Mouse (Mus musculus) myocyte (in vitro differentiated cells): ENCODE data around the gene Zdhhc25. TPM values are rescaled to one million over a fixed set of nuclear protein-coding genes. Genes with fewer than 3 reads are reported as not detected.

Source experiments
- H3K27me3 ChIP-seq: one replicate; pipeline ENCODE4 v1.6.1; 2011; ENCODE audit not compliant: control insufficient read depth, insufficient read depth, insufficient read length
- H3K36me3 ChIP-seq: one replicate; pipeline ENCODE4 v1.6.1; 2011; ENCODE audit not compliant: control insufficient read depth, insufficient read depth
- H3K4me2 ChIP-seq: one replicate; pipeline ENCODE4 v1.6.1; 2011; ENCODE audit warnings: low read depth, control low read depth
- H3K4me3 ChIP-seq: one replicate; pipeline ENCODE4 v1.5.1; 2011; ENCODE audit warnings: mild to moderate bottlenecking, control low read depth, moderate library complexity
- H3K79me2 ChIP-seq: one replicate; pipeline ENCODE4 v1.6.1; 2011; ENCODE audit not compliant: control insufficient read depth, insufficient read depth
- H3ac ChIP-seq: one replicate; pipeline ENCODE4 v1.6.1; 2011; ENCODE audit not compliant: control insufficient read depth, insufficient read length
- CEBPB ChIP-seq: IDR thresholded peaks from 2 replicates; pipeline ENCODE4 v1.6.1; 2011; ENCODE audit warnings: mild to moderate bottlenecking, moderate library complexity; ENCODE audit not compliant: poor library complexity, insufficient read depth, severe bottlenecking
- E2F4 ChIP-seq: IDR thresholded peaks from one replicate; pipeline ENCODE4 v1.6.1; 2011; ENCODE audit warnings: mild to moderate bottlenecking, control low read depth, moderate library complexity; ENCODE audit not compliant: insufficient read depth
- MAX ChIP-seq: IDR thresholded peaks from one replicate; pipeline ENCODE4 v1.6.1; 2011; ENCODE audit warnings: low read depth, mild to moderate bottlenecking, control low read depth
- MYOD1 ChIP-seq, 3 experiments: IDR thresholded peaks; one replicate each; pipeline ENCODE4 v1.6.1; 2011; ENCODE audit warnings: control low read depth in 2 of 3, low read depth in 2 of 3, mild to moderate bottlenecking in 2 of 3, moderate library complexity in 1 of 3; ENCODE audit not compliant: insufficient read length in 2 of 3, control insufficient read depth in 1 of 3
- MYOG ChIP-seq, 3 experiments: IDR thresholded peaks; one replicate each; pipeline ENCODE4 v1.6.1; 2011; ENCODE audit warnings: control low read depth in 2 of 3, low read depth in 2 of 3, mild to moderate bottlenecking in 2 of 3; ENCODE audit not compliant: insufficient read length in 2 of 3, control insufficient read depth in 1 of 3, insufficient read depth in 1 of 3
- POLR2A ChIP-seq: IDR thresholded peaks from one replicate; pipeline ENCODE4 v1.6.1; 2011; ENCODE audit warnings: low read depth, mild to moderate bottlenecking, control low read depth, moderate library complexity; ENCODE audit not compliant: insufficient read length
- POLR2AphosphoS2 ChIP-seq: IDR thresholded peaks from one replicate; pipeline ENCODE4 v1.6.1; 2011; ENCODE audit warnings: low read depth, control low read depth; ENCODE audit not compliant: insufficient read length
- REST ChIP-seq: IDR thresholded peaks from one replicate; pipeline ENCODE4 v1.6.1; 2011; ENCODE audit warnings: mild to moderate bottlenecking, control low read depth, moderate library complexity; ENCODE audit not compliant: insufficient read depth, insufficient read length
- SRF ChIP-seq: IDR thresholded peaks from one replicate; pipeline ENCODE4 v1.6.1; 2011; ENCODE audit warnings: low read depth; ENCODE audit not compliant: control insufficient read depth, insufficient read length
- TCF12 ChIP-seq: IDR thresholded peaks from one replicate; pipeline ENCODE4 v1.6.1; 2011; ENCODE audit warnings: mild to moderate bottlenecking, control low read depth; ENCODE audit not compliant: poor library complexity, insufficient read depth, severe bottlenecking
- TCF3 ChIP-seq: IDR thresholded peaks from one replicate; pipeline ENCODE4 v1.6.1; 2011; ENCODE audit warnings: low read depth, control low read depth; ENCODE audit not compliant: insufficient read length
- USF1 ChIP-seq: IDR thresholded peaks from one replicate; pipeline ENCODE4 v1.6.1; 2011; ENCODE audit warnings: low read depth, mild to moderate bottlenecking, control low read depth, moderate library complexity
- polyA plus RNA-seq: library from polyadenylated mRNA; unstranded; fragments of >200 nt; fragmentation: generic; extraction: Trizol; gene quantifications from one replicate; pipeline ENCODE4 v1.2.1, GENCODE M21; 2012; ENCODE audit warnings: missing spikeins

Zdhhc25 gene
- polyA plus RNA-seq, 1 experiment, result 0.68 TPM

DNA sequence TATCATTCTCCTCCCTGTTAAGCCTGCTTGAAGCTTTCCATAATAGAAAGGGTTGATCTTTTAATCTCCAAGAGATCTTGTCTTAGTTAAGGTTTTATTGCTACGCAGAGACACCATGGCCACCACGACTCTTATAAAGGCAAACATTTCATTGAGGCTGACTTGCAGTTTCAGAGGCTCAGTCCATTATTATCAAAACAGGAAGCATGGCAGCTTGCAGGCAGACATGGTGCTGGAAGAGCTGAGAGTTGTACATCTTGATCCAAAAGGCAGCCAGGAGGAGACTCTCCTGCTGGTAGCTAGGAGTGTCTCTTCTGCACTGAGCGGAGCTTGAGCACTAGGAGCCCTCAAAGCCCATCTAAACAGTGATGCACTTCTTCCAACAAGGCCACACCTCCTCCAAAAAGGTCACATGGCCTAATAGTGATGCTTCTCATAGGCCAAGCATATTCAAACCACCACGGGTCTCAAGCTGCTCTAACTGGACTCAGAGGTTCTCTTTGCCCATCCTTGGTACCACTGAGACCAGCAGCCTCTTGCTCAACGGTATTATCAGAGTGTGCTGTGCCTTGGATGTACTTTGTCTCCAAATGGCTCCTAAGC is 26.9 kb downstream of the Zdhhc25 start:
- Histone ChIP-seq H3K4me2 (no peak overlapping the region), H3K79me2 (no peaks in the 10 kb centered on the region), H3K4me3 (no peak overlapping the region), H3K27me3 (no peaks in the 10 kb centered on the region), H3K36me3 (no peaks in the 10 kb centered on the region), H3ac (no peak overlapping the region)
- TF ChIP-seq REST (no peak), CEBPB (no peak), TCF12 (no peak), TCF3 (no peak), MAX (no peak), MYOG (IDR thresholded peaks at IDR 0.05; ENCODE audit: control insufficient read depth in 1 of 3, insufficient read depth in 1 of 3, insufficient read length in 2 of 3, low read depth in 2 of 3) (no peak), POLR2A (no peak), SRF (no peak), MYOD1 (IDR thresholded peaks at IDR 0.05; ENCODE audit: control insufficient read depth in 1 of 3, insufficient read length in 2 of 3, low read depth in 2 of 3) (no peak), E2F4 (no peak), POLR2AphosphoS2 (no peak)

DNA sequence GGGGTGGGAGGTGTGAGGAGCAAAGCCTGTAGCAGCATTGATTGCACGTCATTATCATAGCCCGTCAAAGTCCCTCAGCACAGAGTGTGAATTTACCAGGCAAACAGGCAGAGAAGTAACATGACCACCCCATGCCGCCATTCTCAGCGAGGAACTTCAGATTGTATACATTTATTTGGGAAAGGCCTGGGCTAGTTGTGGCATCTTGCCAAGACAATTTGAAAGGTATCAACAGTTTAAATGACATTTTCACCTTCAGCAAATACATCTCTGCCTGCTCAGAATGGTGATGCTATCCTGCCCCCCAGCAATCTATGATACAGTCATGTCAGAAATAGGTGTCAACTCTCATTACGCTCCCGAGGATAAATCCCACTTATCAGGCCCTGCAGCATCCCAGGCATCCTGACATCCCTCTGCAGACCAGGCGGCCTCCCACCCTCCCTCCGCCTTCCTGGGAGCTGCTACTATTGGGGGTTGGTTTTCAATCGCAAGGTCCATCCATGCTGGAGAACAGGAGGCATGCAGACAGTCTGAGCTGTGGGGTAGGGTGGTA is 28.8 kb downstream of the Zdhhc25 start:
- Histone ChIP-seq H3K79me2 (no peaks in the 10 kb centered on the region), H3K4me3 (no peak overlapping the region), H3K27me3 (no peaks in the 10 kb centered on the region), H3K4me2 (no peak overlapping the region), H3ac (no peak overlapping the region), H3K36me3 (no peaks in the 10 kb centered on the region)
- no peak for TF ChIP-seq POLR2AphosphoS2
- TF ChIP-seq MYOD1 (IDR thresholded peaks at IDR 0.05; ENCODE audit: control insufficient read depth in 1 of 3, insufficient read length in 2 of 3, low read depth in 2 of 3), result no peak
- no peak for TF ChIP-seq MAX
- no peak for TF ChIP-seq E2F4
- no peak for TF ChIP-seq TCF12
- no peak for TF ChIP-seq POLR2A
- no peak for TF ChIP-seq USF1
- TF ChIP-seq TCF3, result no peak
- TF ChIP-seq CEBPB, result no peak
- TF ChIP-seq MYOG (IDR thresholded peaks at IDR 0.05; ENCODE audit: control insufficient read depth in 1 of 3, insufficient read depth in 1 of 3, insufficient read length in 2 of 3, low read depth in 2 of 3), result no peak
- TF ChIP-seq REST, result no peak
- TF ChIP-seq SRF, result no peak

DNA sequence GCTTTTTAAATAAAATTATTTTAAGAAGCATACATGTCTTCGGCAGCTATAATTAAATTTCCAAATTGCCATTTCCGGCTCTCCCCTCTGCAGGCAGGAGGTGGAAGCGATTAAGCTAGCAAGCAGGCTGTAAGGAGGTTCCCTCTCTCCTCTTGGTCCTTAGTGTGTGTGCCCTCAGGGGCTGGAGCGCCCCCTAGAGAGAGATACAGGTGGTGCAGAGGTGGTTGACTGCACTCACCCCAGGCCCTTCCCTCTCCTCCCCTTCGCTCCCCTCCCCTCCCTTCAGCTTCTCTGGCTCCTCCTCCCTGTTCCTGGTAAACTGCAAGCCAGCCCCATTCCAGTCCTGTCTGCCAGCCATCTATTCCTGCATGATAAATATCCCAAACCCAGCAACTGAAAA is 35.1 kb downstream of the Zdhhc25 start:
- H3K79me2 ChIP-seq, result no peaks in the 10 kb centered on the region
- no peaks in the 10 kb centered on the region for H3K27me3 ChIP-seq
- TF ChIP-seq SRF, result no peak
- no peak overlapping the region for H3ac ChIP-seq
- H3K36me3 ChIP-seq, result no peaks in the 10 kb centered on the region
- no peak overlapping the region for H3K4me2 ChIP-seq
- no peak overlapping the region for H3K4me3 ChIP-seq

DNA sequence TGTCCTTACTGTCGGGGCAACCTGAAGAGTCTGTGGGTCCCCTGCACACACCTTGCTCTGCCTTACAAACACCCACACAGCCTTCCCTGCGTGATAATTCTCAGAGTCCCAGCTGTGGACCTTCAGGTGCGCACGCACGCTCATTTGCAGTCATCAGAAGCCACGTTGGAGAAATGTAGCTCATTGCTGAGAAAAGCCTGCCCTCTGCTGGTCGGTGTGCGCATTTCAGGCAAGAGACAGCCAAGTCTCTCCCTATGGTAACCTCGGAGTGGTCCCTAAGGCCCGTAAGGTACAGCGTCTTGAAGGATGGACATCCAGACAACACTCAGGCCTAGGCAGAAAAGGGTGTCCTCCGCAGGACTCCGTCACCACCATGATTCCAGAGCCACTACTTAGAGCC is 50.9 kb downstream of the Zdhhc25 start:
- no peak overlapping the region for H3ac ChIP-seq
- no peak overlapping the region for H3K4me2 ChIP-seq
- H3K4me3 ChIP-seq, result no peak overlapping the region
- H3K79me2 ChIP-seq, result no peaks in the 10 kb centered on the region
- peaks cover 4% of the 10 kb centered on the region for H3K27me3 ChIP-seq
- no peaks in the 10 kb centered on the region for H3K36me3 ChIP-seq
- TF ChIP-seq TCF3 (no peak), REST (no peak), SRF (no peak), USF1 (no peak), POLR2AphosphoS2 (no peak), TCF12 (no peak), MYOG (IDR thresholded peaks at IDR 0.05; ENCODE audit: control insufficient read depth in 1 of 3, insufficient read depth in 1 of 3, insufficient read length in 2 of 3, low read depth in 2 of 3) (no peak), MAX (no peak), CEBPB (no peak), E2F4 (no peak), POLR2A (no peak), MYOD1 (IDR thresholded peaks at IDR 0.05; ENCODE audit: control insufficient read depth in 1 of 3, insufficient read length in 2 of 3, low read depth in 2 of 3) (no peak)

Other genes starting within 250 kb of the Zdhhc25 start
- 26.4 TPM for gene Brd1, start 133.9 kb downstream of the Zdhhc25 start, polyA plus RNA-seq
- 9.5 TPM for gene Zbed4, start 151.4 kb downstream of the Zdhhc25 start, polyA plus RNA-seq
- 15.0 TPM for gene Alg12, start 219.0 kb downstream of the Zdhhc25 start, polyA plus RNA-seq
- gene Creld2, start 219.3 kb downstream of the Zdhhc25 start, polyA plus RNA-seq, result 49.3 TPM